Mouse (Mus musculus) ES-Bruce4 (cell line): ENCODE measurements around the gene Slc4a11. TPM values are rescaled to one million over a fixed set of nuclear protein-coding genes. Genes with fewer than 3 reads are reported as not detected.

Experiments
- H3K27ac ChIP-seq: 2 replicates; pipeline ENCODE4 v1.5.1; 2012; ENCODE audit warnings: low read length, inconsistent platforms; ENCODE audit not compliant: insufficient read depth
- H3K27me3 ChIP-seq: 2 replicates; pipeline ENCODE4 v1.6.1; 2012; ENCODE audit warnings: mild to moderate bottlenecking, low read length, inconsistent platforms; ENCODE audit not compliant: control insufficient read depth, poor library complexity, insufficient read depth, severe bottlenecking
- H3K36me3 ChIP-seq: 2 replicates; pipeline ENCODE4 v1.6.1; 2012; ENCODE audit warnings: inconsistent platforms, mild to moderate bottlenecking, low read length, moderate library complexity; ENCODE audit not compliant: control insufficient read depth, poor library complexity, insufficient read depth, severe bottlenecking
- H3K4me1 ChIP-seq: one replicate; pipeline ENCODE4 v1.8.1; 2011; ENCODE audit warnings: low read length; ENCODE audit not compliant: control insufficient read depth, insufficient read depth
- H3K4me3 ChIP-seq: 2 replicates; pipeline ENCODE4 v1.5.1; 2011; ENCODE audit warnings: low read depth, mild to moderate bottlenecking, low read length
- H3K9ac ChIP-seq: 2 replicates; pipeline ENCODE4 v1.6.1; 2012; ENCODE audit warnings: low read depth, mild to moderate bottlenecking, inconsistent platforms; ENCODE audit not compliant: poor library complexity, severe bottlenecking
- H3K9me3 ChIP-seq: replicated peaks from 2 replicates; pipeline ENCODE4 v1.6.1; 2012; ENCODE audit warnings: mild to moderate bottlenecking, low read length, inconsistent platforms; ENCODE audit not compliant: control insufficient read depth, poor library complexity, insufficient read depth, severe bottlenecking
- CTCF ChIP-seq: IDR thresholded peaks from one replicate; pipeline ENCODE4 v1.8.1; 2011; ENCODE audit warnings: low read depth, low read length
- EP300 ChIP-seq: IDR thresholded peaks from 2 replicates; pipeline ENCODE4 v1.6.1; 2011; ENCODE audit warnings: low read depth, low read length; ENCODE audit not compliant: insufficient read depth
- POLR2A ChIP-seq: IDR thresholded peaks from one replicate; pipeline ENCODE4 v1.8.1; 2011; ENCODE audit warnings: low read length; ENCODE audit not compliant: insufficient read depth
- polyA plus RNA-seq: library from polyadenylated mRNA; stranded (reverse); fragments of >200 nt; gene quantifications from 2 replicates; pipeline ENCODE4 v1.2.4, GENCODE M21; 2011; ENCODE audit warnings: low read depth; ENCODE audit not compliant: missing spikeins, insufficient read depth, insufficient read length

Slc4a11 gene
- polyA plus RNA-seq, 1 experiment, result 27.1 TPM

GRCm38 (mm10) chr2:130693563-130693962 lies 3.8 kb downstream of the Slc4a11 start:
- Histone ChIP-seq H3K9me3 (no peaks in the 10 kb centered on the region), H3K4me1 (peaks cover 3% of the 10 kb centered on the region), H3K9ac (0 out of 2 replicates have a peak overlapping the region, but pooled peaks have one; percentile 38), H3K27me3 (no peaks in the 10 kb centered on the region), H3K36me3 (no peaks in the 10 kb centered on the region), H3K4me3 (no peak overlapping the region), H3K27ac (peak overlapping the region; percentile 23; the same call in 1 of the 2 replicates)
- TF ChIP-seq EP300, result no peak
- no peak for TF ChIP-seq CTCF
- TF ChIP-seq POLR2A, result no peak

GRCm38 (mm10) chr2:130689011-130689410 lies 8.3 kb downstream of the Slc4a11 start:
- Histone ChIP-seq H3K27ac (no peak overlapping the region), H3K9ac (no peak overlapping the region), H3K9me3 (no peaks in the 10 kb centered on the region), H3K36me3 (no peaks in the 10 kb centered on the region), H3K4me1 (peaks cover 3% of the 10 kb centered on the region), H3K27me3 (no peaks in the 10 kb centered on the region), H3K4me3 (no peak overlapping the region)
- TF ChIP-seq CTCF, result no peak
- no peak for TF ChIP-seq POLR2A
- TF ChIP-seq EP300, result no peak

DNA sequence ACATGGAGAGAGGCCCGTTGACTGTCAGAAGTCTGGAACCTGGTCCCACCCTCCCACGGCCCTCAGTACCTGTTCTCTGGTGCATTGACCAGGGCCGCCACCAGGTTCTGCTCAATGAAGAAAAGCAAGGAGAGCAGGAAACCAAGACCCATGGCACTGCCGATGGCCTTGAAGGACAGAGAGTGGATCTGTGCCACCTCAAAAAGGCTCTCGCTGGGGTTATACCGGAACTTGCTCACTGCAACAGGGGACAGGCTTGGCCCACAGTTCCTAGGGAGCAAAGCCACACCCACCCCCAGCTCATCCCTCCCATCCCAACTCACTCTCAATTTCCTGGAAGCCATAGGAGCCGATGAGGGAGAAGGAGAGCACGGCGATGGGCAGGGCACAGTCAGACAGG lies 11.9 kb downstream of the Slc4a11 start:
- H3K36me3 ChIP-seq, result 0 out of 2 replicates have a peak, but pooled peaks cover 2% of the 10 kb centered on the region
- no peak overlapping the region for H3K27ac ChIP-seq
- no peak overlapping the region for H3K4me3 ChIP-seq
- TF ChIP-seq POLR2A, result no peak
- no peak for TF ChIP-seq CTCF
- TF ChIP-seq EP300, result no peak
- no peak overlapping the region for H3K9ac ChIP-seq
- no peaks in the 10 kb centered on the region for H3K9me3 ChIP-seq
- H3K27me3 ChIP-seq, result no peaks in the 10 kb centered on the region
- no peaks in the 10 kb centered on the region for H3K4me1 ChIP-seq

GRCm38 (mm10) chr2:130681531-130681930 lies 15.8 kb downstream of the Slc4a11 start:
- peaks cover 25% of the 10 kb centered on the region for H3K36me3 ChIP-seq
- no peak overlapping the region for H3K27ac ChIP-seq
- no peak for TF ChIP-seq CTCF
- no peak for TF ChIP-seq POLR2A
- TF ChIP-seq EP300, result no peak
- no peaks in the 10 kb centered on the region for H3K27me3 ChIP-seq
- H3K4me1 ChIP-seq, result no peaks in the 10 kb centered on the region
- no peaks in the 10 kb centered on the region for H3K9me3 ChIP-seq
- no peak overlapping the region for H3K4me3 ChIP-seq
- no peak overlapping the region for H3K9ac ChIP-seq

DNA sequence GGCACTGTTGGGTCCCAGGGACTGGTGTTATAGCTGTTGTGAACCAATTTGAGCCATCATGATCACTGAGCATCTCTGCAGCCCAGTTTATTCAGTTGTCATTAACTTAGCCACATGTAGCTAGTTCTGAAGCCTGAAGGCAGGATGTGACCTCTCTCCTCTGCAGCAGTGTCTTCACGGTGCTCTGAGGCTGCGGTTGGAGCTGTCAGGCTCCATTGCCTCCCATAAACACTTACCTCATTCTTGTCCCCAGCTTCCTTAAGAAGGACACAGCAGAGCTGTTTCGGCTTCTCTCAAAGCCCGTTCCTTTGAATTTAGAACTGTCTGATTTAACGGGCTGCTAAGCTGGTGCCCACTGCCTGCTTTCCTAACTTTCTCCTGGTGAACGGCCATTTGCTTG lies 17.4 kb downstream of the Slc4a11 start:
- Histone ChIP-seq H3K27me3 (no peaks in the 10 kb centered on the region), H3K27ac (no peak overlapping the region), H3K9me3 (no peaks in the 10 kb centered on the region), H3K4me3 (no peak overlapping the region), H3K9ac (no peak overlapping the region), H3K36me3 (peaks cover 39% of the 10 kb centered on the region), H3K4me1 (no peaks in the 10 kb centered on the region)
- no peak for TF ChIP-seq CTCF
- TF ChIP-seq EP300, result no peak
- no peak for TF ChIP-seq POLR2A

DNA sequence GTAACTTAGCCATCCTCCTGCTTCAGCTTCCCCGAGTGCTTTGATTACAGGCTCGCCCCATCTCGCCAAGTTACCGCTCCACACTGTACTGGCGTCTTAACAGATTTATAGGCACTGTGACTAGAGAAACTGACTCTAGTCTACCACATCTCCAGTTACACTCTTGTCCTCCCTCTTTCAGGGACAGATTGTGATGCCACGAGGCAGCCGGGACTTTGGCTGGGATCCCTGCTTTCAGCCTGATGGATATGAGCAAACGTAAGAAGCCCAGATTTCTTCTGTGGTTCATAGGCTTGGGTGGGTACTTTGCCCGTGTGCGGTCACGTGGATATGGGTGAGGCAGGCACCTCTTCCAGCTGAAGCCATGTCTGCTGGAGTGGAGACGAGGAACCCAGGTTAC lies 18.2 kb downstream of the Slc4a11 start:
- Histone ChIP-seq H3K27ac (no peak overlapping the region), H3K4me1 (no peaks in the 10 kb centered on the region), H3K27me3 (no peaks in the 10 kb centered on the region), H3K36me3 (peaks cover 41% of the 10 kb centered on the region), H3K9me3 (no peaks in the 10 kb centered on the region), H3K9ac (no peak overlapping the region), H3K4me3 (no peak overlapping the region)
- no peak for TF ChIP-seq EP300
- no peak for TF ChIP-seq POLR2A
- no peak for TF ChIP-seq CTCF
